Mouse (Mus musculus) spleen, postnatal 36 days (tissue): ENCODE measurements around the gene Adh1.

Source experiments
- DNase-seq, 2 experiments: peaks; one replicate each; pipeline ENCODE4 v3.0.0; 2022; ENCODE audit warnings: low spot score in 2 of 2, mixed read lengths in 1 of 2

The Adh1 gene

DNA sequence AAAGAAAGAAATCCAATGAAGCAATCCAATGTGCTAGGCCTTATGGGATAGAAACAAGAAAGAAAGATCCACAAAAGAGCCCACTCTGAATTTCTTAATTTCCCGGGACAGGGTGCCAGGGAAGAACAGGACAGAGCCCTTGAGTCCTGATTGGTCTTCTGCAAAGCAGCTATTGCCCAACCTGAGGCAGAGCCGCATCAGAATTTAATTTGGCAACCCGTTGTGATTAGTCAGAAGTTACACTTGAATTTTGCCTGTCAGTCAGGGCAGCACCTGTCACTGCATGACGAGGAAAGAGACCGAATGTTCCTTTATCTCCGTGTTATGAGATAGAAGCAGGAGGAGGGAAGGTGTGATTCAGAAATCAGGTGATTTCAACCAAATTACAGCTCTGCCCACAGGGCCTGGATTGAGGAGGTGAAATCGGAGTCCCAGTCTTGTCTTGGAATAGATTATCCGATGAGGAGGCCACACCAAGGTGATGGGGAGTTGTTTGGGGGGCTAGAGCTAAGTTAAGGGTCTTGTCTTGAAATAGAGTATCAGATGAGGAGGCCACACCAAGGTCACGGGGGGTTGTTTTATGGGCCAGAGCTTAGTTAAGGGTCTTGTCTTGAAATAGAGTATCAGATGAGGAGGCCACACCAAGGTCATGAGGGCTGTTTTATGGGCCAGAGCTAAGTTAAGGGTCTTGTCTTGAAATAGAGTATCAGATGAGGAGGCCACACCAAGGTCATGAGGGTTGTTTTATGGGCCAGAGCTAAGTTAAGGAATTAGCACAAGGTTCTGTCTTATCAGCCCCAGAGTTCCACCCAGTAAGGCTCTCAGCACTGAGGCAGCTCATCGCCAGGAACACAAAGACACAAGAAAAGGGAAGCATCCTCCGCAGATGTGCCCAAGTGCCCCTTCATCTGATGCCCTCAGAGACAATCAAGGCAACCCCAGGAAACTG, at the start of gene Adh1:
TSS of gene Adh1 (plus strand) at position 271 of the 949 bp plus-strand sequence.
- DNase-seq = no peak

DNA sequence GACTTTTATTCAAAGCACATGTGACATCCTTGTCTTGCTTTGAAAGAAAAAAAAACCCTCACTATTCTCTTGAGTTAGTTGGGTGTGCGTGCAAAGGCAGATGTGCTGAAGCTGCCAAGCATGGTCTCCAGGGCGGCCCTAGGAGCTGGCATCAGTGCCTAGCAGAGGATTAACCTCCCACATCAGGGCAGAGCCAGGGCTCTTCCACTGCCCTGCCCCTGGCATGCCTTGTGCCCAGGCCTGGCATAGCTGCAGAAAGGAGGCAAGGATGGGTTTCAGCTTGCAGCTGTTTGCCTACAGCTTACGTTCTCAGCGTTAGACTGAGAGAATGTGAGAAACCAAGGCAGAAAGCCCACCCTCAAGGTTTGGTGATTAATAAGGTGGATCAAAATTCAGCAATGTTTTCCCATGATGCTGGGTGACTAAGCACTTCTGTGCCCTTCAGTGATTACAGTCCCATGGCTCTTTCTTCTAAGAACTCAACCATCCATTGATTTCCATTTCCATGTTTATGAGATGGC, 48.3 kb upstream of the Adh1 start:
- no peak for DNase-seq

DNA sequence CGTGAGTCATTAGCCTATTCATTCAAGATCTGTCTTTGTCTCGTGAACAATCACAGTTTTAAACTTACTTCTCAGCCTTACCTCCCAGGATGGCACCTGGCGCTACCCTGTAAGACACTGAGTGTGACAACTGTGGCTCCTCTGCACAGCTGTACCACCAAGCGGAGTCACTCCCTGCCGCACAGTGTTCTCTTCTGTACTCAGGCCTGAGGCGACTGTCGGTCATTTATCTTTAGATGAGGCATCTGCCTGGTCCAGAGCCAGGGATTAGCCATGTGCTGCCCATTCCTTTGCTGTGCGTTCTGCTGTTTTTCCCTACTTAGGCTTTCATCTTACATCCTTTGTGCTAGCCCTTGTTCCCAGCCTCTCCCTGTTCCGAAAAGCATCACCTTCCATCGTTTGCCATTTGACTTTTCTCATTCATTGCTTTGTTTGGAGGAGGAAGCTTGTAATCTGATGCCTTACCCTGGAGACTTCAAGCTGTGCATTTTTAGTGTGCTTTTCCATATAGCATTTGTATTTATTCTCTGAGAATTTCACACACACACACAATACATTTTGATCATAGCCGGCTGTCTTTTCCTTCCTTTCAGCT, 45.3 kb upstream of the Adh1 start:
- DNase-seq = no peak

DNA sequence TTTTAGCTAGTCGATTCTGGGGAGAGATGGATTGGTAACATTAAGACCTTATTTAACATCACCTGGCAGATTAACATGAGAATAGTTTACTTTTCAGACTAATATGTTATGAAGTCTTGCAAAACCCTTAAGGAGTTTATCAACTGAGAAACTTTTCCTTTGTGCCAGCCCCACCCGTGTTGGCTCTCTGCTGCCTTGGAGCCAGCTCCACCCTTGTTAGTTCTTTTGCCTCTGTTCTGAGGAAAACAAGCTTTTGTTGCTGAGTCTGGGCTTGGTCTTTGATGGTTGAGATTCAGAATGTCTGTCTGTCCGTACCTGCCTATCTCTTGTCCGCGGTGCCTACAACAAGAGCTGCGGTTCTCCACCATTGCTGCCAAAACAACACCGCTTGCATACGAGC, 44.7 kb upstream of the Adh1 start:
- DNase-seq = no peak

DNA sequence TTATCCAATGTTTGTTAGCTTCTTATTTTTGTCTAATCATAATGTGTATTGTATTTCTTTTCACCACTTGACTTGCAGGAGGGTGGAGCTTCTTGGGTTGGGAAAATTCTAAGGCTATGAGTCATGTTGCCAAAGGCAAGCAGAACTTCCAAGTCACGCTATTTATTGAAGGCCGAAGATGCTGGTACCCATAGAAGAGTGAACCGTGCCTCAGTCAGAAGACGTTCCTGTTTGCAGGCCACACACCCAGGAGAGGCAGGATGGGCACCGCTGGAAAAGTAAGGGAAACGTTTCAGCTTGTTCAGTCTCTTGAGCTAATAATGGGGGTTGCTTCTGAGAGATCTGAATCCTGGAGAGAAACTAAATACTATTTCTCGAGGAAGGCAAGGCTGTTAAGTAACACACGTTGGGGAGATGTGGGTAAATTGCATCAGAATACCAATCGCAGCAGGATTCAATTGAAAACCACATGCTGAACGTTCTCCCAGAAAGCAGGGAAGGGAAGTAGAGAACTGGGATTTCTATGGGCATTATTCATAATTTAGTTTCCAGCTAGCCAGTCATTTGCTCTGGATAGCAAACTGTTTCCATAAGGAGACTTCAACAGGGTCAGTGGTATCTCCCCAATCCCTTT, 43.0 kb upstream of the Adh1 start, which contains the start of gene Adh7:
TSS of gene Adh7 (plus strand) at position 130 of the 634 bp plus-strand sequence.
- DNase-seq = no peak

DNA sequence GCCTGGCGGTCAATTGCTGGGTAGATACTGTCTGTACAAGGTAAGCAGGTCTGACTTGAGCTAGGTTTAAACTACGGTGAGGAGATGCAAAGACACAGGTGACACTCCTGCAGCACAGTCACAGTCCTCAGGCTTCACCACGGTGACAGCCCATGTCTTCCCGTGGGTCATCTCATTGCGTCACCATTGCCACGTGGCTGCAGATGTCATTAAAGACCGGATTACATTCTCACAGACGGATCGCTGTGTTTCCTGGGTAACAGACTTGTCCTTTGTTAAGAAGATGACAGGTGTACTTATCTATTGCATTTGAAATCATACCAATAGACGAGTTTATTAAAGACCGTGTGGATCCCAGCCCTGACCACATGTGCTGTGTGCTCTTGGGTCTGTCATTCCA, 39.7 kb upstream of the Adh1 start:
- no peak for DNase-seq

DNA sequence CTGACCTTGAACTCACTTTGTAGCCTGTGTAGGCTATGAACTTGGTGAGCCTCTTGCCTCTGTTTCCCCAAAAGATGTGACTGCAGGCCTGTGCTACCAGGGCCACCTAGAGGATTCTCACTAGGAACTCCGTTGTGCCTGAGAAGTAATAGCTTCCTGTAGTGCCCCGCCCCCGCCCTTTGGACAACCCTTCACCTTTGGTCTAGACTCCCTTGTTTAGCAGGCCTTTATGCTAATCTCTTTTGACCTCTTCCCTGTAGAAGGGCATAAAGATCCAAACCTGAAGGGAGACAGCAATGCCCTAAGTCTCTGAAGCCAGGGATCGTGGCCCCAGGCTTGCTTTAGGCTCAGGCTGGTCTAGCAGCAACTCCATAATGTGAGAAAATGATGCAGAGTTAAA, 38.3 kb upstream of the Adh1 start:
- no peak for DNase-seq

DNA sequence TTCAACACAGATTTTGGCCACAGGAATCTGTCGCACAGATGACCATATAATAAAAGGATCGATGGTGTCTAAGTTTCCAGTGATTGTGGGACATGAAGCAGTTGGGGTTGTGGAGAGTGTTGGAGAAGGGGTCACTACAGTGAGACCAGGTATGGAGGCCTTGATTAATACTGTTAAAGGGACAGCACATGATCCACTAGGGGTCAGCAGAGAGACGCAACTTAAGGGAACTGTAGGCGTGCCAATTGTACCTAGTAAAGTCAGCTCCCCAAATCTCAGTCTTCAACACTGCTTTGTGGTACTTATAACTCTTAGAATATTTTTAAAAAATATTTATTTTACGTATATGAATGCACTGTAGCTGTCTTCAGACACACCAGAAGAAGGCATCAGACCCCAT, 37.8 kb upstream of the Adh1 start:
- DNase-seq = peak; percentile 39 to 56

DNA sequence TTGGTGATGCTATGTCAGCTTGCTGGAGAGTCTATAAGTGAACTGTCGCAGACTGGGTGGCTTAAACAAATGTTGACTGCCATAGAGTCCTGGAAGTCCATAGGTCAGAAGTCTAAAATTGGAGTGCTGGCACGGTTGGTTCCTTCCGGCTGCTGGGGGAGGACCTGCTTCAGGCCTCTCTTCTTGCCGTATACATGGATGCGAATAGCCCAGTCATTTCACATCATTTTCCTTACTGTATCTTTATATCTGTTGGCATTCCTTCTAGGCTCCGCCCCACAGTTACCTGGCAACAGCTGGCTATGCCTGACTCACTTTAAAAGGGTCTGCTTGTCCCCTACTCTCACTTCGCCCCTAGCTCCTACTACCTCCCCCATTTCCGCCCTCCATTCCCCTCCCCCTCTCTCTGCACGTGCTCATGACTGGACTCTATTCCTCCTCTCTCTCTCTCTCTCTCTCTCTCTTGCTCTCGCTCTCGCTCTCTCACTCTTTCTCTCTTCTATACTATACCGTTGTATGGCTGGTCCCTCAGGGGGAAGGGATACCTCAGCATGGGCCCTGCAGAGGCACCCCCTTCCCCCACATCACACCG, 36.3 kb upstream of the Adh1 start:
- no peak for DNase-seq

DNA sequence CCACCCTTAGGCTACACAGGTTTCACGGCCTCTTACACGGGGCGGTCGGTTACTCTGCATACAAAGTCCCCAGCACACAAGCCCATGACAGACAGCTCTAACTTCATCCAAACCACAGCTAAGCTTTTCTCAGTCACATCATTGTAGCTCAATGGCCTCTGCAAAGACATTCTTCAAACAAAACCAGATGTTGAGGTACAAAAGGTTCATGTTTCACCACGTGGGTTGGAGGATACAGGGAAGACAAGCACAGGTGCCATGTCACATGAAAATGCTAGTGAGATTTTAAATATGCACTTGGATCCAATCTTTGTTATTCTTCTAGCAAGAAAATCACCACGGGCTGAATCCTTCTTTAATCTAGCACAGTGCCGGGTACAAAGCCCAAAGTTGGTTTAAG, 35.5 kb upstream of the Adh1 start:
- DNase-seq = no peak

DNA sequence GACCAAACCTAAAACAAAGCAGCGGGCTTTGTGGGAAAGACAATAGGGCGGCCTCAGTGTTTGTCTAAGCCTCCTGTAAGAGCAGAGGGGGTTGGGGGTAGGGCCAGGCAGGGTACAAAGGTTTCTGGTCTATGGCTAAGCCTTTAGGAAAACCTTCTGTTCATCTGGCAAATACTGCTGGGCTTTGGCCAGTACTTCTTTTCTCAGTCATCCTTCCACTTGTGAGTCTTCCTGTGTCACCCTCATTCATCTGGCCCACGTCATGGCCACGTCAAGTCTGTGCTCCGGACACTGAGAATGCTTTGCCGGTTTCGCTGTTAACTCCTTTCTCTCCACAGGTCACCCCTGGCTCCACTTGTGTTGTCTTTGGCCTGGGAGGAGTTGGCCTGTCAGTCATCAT, 34.9 kb upstream of the Adh1 start:
- no peak for DNase-seq

DNA sequence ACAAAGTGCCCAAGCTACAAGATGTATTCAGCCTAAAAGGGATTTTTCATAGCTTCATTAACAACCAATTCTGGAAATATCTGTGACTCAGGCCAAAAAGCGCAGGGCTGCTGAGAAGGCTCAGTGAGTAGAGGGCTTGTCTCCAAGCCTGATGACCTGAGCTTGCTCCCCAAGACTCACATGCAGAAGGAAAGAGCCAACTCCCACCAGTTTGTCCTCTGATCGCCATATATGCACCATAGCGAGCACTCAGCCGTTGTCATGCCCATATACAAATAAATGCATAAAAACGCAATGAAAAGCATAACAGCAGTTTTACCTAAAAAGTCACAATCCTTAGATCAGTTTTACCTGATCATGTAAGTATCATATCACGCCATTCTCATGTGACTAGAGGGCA, 34.3 kb upstream of the Adh1 start:
- DNase-seq = no peak

DNA sequence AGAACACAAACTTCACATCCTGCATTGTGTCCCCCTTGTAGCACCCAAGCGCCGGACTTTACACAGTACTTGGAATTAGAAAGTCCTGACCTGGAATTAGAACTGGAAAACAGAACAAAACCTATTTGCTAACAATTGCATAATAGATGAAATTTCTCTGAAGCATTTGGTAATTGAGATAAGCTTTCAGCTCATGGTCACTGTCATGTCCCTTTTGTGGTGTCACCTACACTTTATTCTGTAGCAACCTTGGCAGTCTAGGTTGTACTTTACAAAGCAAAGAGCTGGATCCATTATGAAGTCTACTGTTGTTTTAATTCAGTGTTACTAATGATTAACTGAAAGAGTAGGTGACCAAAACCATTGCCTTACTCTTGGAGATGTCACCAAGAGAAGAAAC, 33.7 kb upstream of the Adh1 start:
- DNase-seq = no peak

DNA sequence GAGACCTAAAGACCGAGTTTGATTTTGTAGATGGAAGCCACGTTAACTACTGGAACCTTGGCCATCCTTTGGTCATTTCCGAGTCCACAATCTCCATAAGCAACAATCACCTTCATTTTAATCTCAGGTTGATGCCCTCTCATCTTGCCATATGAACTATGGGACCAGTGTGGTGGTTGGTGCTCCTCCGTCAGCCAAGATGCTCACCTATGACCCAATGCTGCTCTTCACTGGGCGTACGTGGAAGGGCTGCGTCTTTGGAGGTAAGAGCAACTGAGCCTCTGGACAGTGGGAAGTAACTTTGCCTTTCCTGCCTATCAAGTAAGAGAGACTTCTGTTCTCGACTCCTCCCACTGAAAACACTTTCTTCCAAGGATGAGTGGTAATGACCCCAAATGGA, 33.0 kb upstream of the Adh1 start:
- DNase-seq = no peak

DNA sequence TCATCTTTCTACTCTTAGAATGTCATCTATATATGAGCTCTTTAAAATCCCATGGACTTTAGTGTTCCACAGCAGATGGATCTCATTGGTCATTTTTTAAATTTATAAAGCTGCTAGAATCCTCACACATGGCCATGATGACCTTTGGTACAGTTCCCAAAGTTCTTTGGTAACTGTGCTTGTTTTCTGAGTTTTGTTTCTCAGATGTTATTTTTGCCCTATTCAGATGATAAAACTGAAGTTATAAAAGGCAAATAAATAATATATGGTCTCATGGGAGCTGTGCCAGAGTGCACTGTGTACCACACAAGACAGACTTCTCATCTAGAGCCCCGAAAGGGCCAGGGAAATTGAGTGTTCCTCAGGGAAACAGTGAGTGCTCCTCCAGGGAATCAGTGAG, 31.3 kb upstream of the Adh1 start:
- DNase-seq = no peak

DNA sequence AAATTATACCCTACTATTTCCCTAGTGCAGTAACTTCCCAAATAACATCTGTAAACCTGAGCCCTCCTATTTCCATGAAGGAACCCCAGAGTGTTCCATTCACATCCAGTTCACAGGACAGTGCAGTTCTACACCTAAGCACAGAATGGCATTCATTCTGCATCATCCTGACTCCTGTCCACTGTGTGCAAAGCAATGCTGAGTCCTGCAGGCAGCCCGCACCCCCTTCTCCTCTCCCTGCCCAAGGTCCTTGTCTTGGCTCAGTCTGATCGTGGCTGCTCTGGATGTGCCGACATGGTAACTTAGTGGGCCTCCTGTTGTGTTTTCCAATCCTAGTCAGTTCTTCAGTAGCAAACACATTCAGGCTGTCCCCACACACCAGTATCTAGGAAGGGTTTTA, 30.5 kb upstream of the Adh1 start:
- DNase-seq = no peak

DNA sequence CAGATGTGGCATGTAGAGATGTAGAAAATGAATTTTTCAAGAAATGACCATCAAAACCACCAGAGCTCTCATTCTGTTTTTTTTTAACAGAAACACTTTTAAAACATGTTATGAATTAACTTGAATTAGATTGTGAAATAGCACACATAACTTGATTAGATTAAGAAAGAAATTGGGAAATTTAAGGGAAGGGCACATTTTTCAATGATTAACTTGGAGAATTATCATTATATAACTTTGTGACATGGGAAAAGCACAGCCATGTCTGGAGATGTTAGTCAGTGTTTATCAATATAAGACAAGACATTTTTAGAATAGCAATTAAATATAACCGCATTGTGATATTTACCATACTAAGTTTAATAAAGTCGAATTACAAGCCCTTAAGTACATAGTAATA, 29.3 kb upstream of the Adh1 start:
- DNase-seq = no peak

DNA sequence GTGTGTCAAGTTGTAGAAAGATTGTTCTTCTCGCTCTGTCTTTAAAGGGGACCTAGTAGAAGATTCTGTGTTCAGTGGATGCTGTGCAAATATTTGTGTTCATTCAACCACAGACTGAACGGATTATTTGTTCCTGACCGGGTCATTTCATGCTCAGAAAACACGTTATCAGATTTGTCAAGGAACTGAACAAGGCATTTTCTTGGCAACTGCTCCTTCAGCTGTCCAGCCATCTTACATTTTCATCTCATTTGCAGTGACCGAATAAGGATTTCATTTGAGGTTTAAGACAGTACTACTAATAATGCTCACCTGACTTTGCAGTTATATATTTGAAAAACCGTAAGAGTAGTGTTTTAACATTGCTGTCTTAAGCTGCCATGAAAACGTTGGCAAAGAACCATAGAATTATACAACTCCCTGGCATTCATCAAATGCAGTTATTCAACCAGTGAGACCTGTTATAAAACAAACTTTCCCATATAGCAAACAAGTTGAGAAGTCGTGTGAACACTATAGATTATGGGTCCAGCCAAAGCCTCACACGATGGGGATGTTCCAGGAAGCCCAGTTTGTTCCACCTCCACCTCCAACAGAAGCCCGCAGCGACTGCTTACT, 24.1 kb upstream of the Adh1 start:
- no peak for DNase-seq

DNA sequence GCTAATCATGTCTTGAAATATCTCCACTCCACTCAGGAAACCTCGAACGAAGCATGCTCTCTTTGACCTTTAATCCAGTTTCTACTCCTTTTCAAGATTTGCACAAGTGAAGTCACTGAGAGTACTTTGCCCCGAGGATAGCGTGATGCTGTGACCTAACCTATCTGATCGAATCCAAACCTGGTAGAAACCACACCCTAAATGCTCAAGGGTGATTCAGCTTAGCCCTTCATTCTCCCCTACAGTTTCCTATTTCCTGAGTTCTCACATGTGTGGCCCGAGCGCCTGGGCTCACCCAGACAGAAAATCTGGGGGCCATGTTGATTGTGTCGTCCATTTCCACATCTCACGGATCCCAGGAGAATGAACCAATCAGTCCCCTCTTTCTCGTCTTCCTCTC, 22.7 kb upstream of the Adh1 start:
- no peak for DNase-seq

DNA sequence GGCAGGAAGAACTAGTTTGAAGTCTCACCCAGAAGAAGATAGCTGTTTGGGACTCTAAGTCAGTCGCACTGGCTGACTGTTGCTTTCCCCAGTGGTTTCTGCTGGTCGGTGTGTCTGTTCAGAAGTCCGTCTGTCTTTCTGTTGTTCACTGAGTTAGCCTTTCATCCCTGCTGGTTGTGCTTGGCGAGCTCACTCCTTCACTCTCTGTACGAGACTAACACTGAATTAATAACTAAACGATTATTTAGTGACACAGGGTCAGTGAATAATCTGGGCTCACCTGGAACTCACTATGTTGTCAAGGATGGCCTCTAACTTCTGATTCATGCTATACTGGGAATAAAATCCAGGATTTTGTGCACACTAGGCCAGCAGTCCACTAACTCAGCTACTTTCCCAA, 21.3 kb upstream of the Adh1 start:
- no peak for DNase-seq

DNA sequence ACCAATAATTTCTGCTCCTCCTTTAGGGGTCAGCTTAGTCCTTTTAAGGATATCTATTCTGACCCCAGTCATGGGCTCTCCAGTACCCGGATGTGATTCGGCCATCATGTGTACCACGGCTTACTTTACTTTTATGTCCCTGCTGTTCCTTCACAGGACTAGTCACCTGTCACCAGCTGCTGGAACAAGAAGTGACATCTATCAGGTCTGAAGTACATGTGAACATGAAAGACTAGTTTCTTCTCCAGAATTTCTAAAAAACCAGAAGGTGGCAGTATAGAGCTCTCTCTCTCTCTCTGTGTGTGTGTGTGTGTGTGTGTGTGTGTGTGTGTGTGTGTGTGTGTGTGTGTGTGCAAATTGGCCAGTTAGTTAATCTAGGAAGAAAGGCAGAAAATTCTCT, 20.4 kb upstream of the Adh1 start:
- no peak for DNase-seq

DNA sequence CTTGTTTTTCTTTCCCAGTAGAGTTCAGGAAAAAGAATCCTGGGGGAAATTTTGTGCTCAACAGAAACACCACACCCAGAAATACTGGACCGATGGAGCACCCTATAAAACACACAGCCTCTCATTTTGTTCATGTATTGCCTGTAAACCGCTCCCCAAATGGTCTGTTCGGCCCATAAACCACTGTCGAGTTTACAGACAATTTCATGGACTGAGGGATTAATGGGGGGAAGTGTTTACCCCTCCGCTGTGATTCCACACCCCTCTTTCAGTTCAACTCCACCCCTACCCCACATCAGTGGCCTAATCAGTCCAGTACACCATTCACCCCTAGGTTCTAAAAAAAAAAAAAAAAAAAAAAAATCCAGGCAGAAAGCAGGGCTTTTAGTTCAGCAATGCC, 19.8 kb upstream of the Adh1 start:
- DNase-seq = no peak
